Mouse (Mus musculus) urinary bladder, postnatal 0 days (tissue): ENCODE data around the gene Maip1. TPM values are rescaled to one million over a fixed set of nuclear protein-coding genes. Genes with fewer than 3 reads are reported as not detected.

Experiments used
- polyA plus RNA-seq: library from polyadenylated mRNA; unstranded; fragments of >200 nt; fragmentation: Nextera tagmentation; extraction: Ambion mirVana; gene quantifications from 2 replicates; pipeline ENCODE4 v1.2.1, GENCODE M21; 2015

Maip1 gene
- polyA plus RNA-seq = 13.6 and 15.9 TPM in 2 replicates

GRCm38 (mm10) chr1:57406187-57407151 lies at the start of gene Maip1, which contains the start of gene Tyw5:
Gene Maip1 (plus strand): TSS chr1:57406328.
Gene Tyw5 (minus strand): TSS chr1:57407101.

GRCm38 (mm10) chr1:57377376-57378341 lies 28.5 kb upstream of the Maip1 start, which contains the start of gene 1700066M21Rik:
Gene 1700066M21Rik (plus strand): TSS chr1:57377620.

Other genes starting within 250 kb of the Maip1 start
- 4.8 and 7.6 TPM in 2 replicates for gene 1700066M21Rik, start 28.7 kb upstream of the Maip1 start, polyA plus RNA-seq
- gene Tyw5, start 773 bp downstream of the Maip1 start, polyA plus RNA-seq = 26.9 and 27.7 TPM in 2 replicates